Mouse (Mus musculus) CH12.LX (cell line): ENCODE measurements at regions not wholly inside any gene's neighbourhood (a gene's known extent, or its start where the extent isn't known, plus 50 kb on each side); places are given as distances from the start of the nearest gene placed in this dataset.

Experiments
- DNase-seq: peaks from one replicate; pipeline ENCODE4 v3.0.0-alpha.2; 2013; ENCODE audit errors: extremely low read depth
- H3K27ac ChIP-seq: 2 replicates; pipeline ENCODE4 v1.5.1; 2012; ENCODE audit warnings: low read depth, mild to moderate bottlenecking, control low read depth, moderate library complexity; ENCODE audit not compliant: insufficient read depth
- H3K27me3 ChIP-seq: replicated peaks from 2 replicates; pipeline ENCODE3; 2012; ENCODE audit warnings: inconsistent platforms
- H3K36me3 ChIP-seq, 2 experiments: replicated peaks in 1 of 2; 2 replicates each; pipeline versions ENCODE3 to v1.6.1; 2012; ENCODE audit warnings: inconsistent platforms in 1 of 2, low read length in 1 of 2, mild to moderate bottlenecking in 1 of 2, mixed read lengths in 1 of 2, moderate library complexity in 1 of 2; ENCODE audit not compliant: control insufficient read depth in 1 of 2, insufficient read depth in 1 of 2
- H3K4me1 ChIP-seq, 2 experiments: 2 replicates each; pipeline ENCODE4 v1.6.1; 2012; ENCODE audit warnings: inconsistent platforms in 1 of 2, moderate library complexity in 1 of 2; ENCODE audit not compliant: insufficient read depth in 2 of 2, control insufficient read depth in 1 of 2
- H3K4me2 ChIP-seq: 2 replicates; pipeline ENCODE4 v1.6.1; 2012; ENCODE audit warnings: low read depth, mild to moderate bottlenecking, control low read depth; ENCODE audit not compliant: poor library complexity, insufficient read depth, severe bottlenecking
- H3K4me3 ChIP-seq, 3 experiments: fragments of 150-350 bp in 1 of 3; sonication (generic) in 1 of 3; replicated peaks in 1 of 3; 2 replicates each; pipeline versions ENCODE3 to v1.5.1; 2011 to 2012; ENCODE audit warnings: low read depth in 2 of 3, low read length in 2 of 3, mild to moderate bottlenecking in 2 of 3, moderate library complexity in 2 of 3, control low read depth in 1 of 3, improper control_type of control experiment in 1 of 3, inconsistent platforms in 1 of 3, mixed read lengths in 1 of 3; ENCODE audit not compliant: poor library complexity in 1 of 3
- H3K79me2 ChIP-seq: replicated peaks from 2 replicates; pipeline ENCODE4 v1.6.1; 2012; ENCODE audit warnings: mild to moderate bottlenecking, moderate library complexity; ENCODE audit not compliant: control insufficient read depth, poor library complexity, insufficient read depth, severe bottlenecking; ENCODE audit errors: extremely low read depth
- H3K9ac ChIP-seq: 2 replicates; pipeline ENCODE4 v1.6.1; 2012; ENCODE audit warnings: low read depth, mild to moderate bottlenecking, control low read depth, moderate library complexity; ENCODE audit not compliant: insufficient read depth
- H3K9me3 ChIP-seq: replicated peaks from 2 replicates; pipeline ENCODE3; 2012; ENCODE audit warnings: low read length, inconsistent platforms, mixed read lengths
- BHLHE40 ChIP-seq: IDR thresholded peaks from 2 replicates; pipeline ENCODE4 v1.6.1; 2011; ENCODE audit warnings: mild to moderate bottlenecking, low read depth, low read length, improper control_type of control experiment
- CHD1 ChIP-seq: IDR thresholded peaks from 2 replicates; pipeline ENCODE4 v1.6.1; 2012; ENCODE audit warnings: low read depth, low read length, improper control_type of control experiment, inconsistent platforms
- CTCF ChIP-seq, 2 experiments: IDR thresholded peaks in 1 of 2; conservative IDR thresholded peaks in 1 of 2; 2 replicates each; pipeline ENCODE4 v1.5.1; 2011 to 2012; ENCODE audit warnings: low read depth in 2 of 2, low read length in 2 of 2, improper control_type of control experiment in 1 of 2, inconsistent platforms in 1 of 2, mild to moderate bottlenecking in 1 of 2, moderate library complexity in 1 of 2
- E2F4 ChIP-seq: IDR thresholded peaks from 2 replicates; pipeline ENCODE4 v1.6.1; 2011; ENCODE audit warnings: low read depth, low read length, improper control_type of control experiment; ENCODE audit not compliant: insufficient replicate concordance
- EP300 ChIP-seq: IDR thresholded peaks from 2 replicates; pipeline ENCODE4 v1.6.1; 2011; ENCODE audit warnings: low read length, improper control_type of control experiment
- ETS1 ChIP-seq: conservative IDR thresholded peaks from 2 replicates; pipeline ENCODE4 v1.6.1; 2012; ENCODE audit warnings: low read depth, mild to moderate bottlenecking, inconsistent platforms, low read length, improper control_type of control experiment, moderate library complexity
- HCFC1 ChIP-seq: IDR thresholded peaks from 2 replicates; pipeline ENCODE4 v1.6.1; 2012; ENCODE audit warnings: low read depth, mild to moderate bottlenecking, inconsistent platforms, low read length, improper control_type of control experiment
- JUN ChIP-seq: IDR thresholded peaks from 2 replicates; pipeline ENCODE4 v1.6.1; 2011; ENCODE audit warnings: low read depth, mild to moderate bottlenecking, low read length, improper control_type of control experiment, moderate library complexity; ENCODE audit not compliant: insufficient read depth
- JUND ChIP-seq: conservative IDR thresholded peaks from 2 replicates; pipeline ENCODE4 v1.6.1; 2011; ENCODE audit warnings: low read depth, low read length, improper control_type of control experiment
- KAT2A ChIP-seq: IDR thresholded peaks from 2 replicates; pipeline ENCODE4 v1.6.1; 2012; ENCODE audit warnings: low read length, improper control_type of control experiment, inconsistent platforms; ENCODE audit not compliant: insufficient replicate concordance
- MAFK ChIP-seq: IDR thresholded peaks from 2 replicates; pipeline ENCODE4 v1.6.1; 2011; ENCODE audit warnings: low read length, improper control_type of control experiment; ENCODE audit not compliant: insufficient replicate concordance
- MAX ChIP-seq: IDR thresholded peaks from 2 replicates; pipeline ENCODE4 v1.6.1; 2011; ENCODE audit warnings: low read length, improper control_type of control experiment
- MAZ ChIP-seq: IDR thresholded peaks from 2 replicates; pipeline ENCODE4 v1.6.1; 2012; ENCODE audit warnings: low read depth, mild to moderate bottlenecking, inconsistent platforms, low read length, improper control_type of control experiment, moderate library complexity
- MXI1 ChIP-seq: IDR thresholded peaks from 2 replicates; pipeline ENCODE4 v1.6.1; 2011; ENCODE audit warnings: mild to moderate bottlenecking, low read depth, low read length, improper control_type of control experiment
- MYC ChIP-seq: IDR thresholded peaks from 2 replicates; pipeline ENCODE4 v1.6.1; 2011; ENCODE audit warnings: low read depth, mild to moderate bottlenecking, improper control_type of control experiment, low read length
- SMC3 ChIP-seq: IDR thresholded peaks from 2 replicates; pipeline ENCODE4 v1.6.1; 2011; ENCODE audit warnings: low read depth, low read length, improper control_type of control experiment
- TBP ChIP-seq: conservative IDR thresholded peaks from 2 replicates; pipeline ENCODE4 v1.6.1; 2011; ENCODE audit warnings: low read depth, low read length, improper control_type of control experiment
- TCF12 ChIP-seq: IDR thresholded peaks from 2 replicates; pipeline ENCODE4 v1.6.1; 2014; ENCODE audit warnings: low read depth, mild to moderate bottlenecking, inconsistent platforms, low read length, improper control_type of control experiment
- USF1 ChIP-seq: IDR thresholded peaks from 2 replicates; pipeline ENCODE4 v1.6.1; 2014; ENCODE audit warnings: low read depth, mild to moderate bottlenecking, inconsistent platforms, low read length, improper control_type of control experiment
- ZC3H11A ChIP-seq: IDR thresholded peaks from 2 replicates; pipeline ENCODE4 v1.6.1; 2012; ENCODE audit warnings: low read depth, mild to moderate bottlenecking, inconsistent platforms, low read length, improper control_type of control experiment
- ZKSCAN1 ChIP-seq: IDR thresholded peaks from 2 replicates; pipeline ENCODE4 v1.6.1; 2012; ENCODE audit warnings: low read depth, inconsistent platforms, low read length, improper control_type of control experiment, borderline replicate concordance
- ZMIZ1 ChIP-seq: IDR thresholded peaks from 2 replicates; pipeline ENCODE4 v1.6.1; 2012; ENCODE audit warnings: low read depth, mild to moderate bottlenecking, inconsistent platforms, low read length, improper control_type of control experiment
- dilution Hi-C: fragments of 300-500 bp; cut with MboI; formaldehyde crosslinking; loops from 2 replicates; pipeline ENCODE4 v1.14.3; 2020; ENCODE audit warnings: low sequenced_read_pairs; ENCODE audit not compliant: extremely low pct_unique_long_range_greater_than_20kb, extremely low pct_ligation_motif_present
- in situ Hi-C: fragments of 300-500 bp; cut with MboI; formaldehyde crosslinking; loops from 3 replicates; pipeline ENCODE4 v1.14.3; 2019; ENCODE audit warnings: low sequenced_read_pairs, low pct_ligation_motif_present, low pct_unique_long_range_greater_than_20kb, mixed read lengths

DNA sequence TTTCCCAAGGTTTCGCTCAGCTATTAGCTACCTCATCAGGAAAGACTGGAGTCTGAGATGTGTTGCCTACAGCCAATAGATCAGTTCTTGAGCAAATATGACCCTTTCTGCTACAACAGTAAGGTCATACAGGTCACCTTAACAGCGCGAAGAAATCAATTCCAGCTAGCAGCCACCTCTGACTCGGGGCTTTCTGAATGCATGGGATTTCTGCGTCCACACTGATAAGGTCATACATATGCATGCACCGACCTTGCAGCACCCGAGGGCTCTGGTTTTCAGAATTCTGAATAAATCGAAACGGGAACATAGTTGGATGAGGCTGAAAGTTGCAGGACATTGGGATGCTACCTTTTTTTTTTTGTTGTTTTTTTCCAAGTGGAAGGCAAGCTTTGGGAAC, 121.6 kb upstream of the 4930583I09Rik start:
- H3K4me1 ChIP-seq, result no peaks in the 10 kb centered on the region
- H3K9me3 ChIP-seq, result no peaks in the 10 kb centered on the region
- in situ Hi-C loops (no loop called here), dilution Hi-C loops (no loop called here)
- no peaks in the 10 kb centered on the region for H3K36me3 ChIP-seq
- no peak overlapping the region for H3K27ac ChIP-seq
- DNase-seq, result no peak
- H3K79me2 ChIP-seq, result no peaks in the 10 kb centered on the region
- H3K27me3 ChIP-seq, result no peaks in the 10 kb centered on the region
- no peak overlapping the region for H3K4me2 ChIP-seq
- no peak for TF ChIP-seq CHD1
- TF ChIP-seq TBP, result no peak
- no peak overlapping the region for H3K9ac ChIP-seq
- no peak overlapping the region for H3K4me3 ChIP-seq

DNA sequence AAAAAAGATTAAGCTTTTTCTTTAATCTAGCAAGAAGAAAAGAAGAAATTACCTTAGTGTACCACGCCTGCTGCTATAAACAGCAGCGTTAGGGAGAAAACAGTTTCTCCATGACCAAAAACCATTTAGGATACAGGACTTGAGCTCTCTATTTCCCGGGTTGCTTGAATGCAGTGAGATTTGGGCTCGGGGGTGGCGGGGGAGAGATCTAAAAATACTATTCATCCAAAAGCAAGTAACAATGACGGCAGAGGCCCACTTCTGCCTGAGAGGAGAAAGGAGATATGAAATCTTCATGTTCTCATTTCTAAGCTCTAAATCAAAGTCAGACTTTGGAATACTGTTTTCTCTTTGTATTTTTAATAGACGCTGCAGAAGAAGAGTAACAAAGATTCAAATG, 120.6 kb upstream of the 4930583I09Rik start:
- in situ Hi-C loops, result no loop called here

DNA sequence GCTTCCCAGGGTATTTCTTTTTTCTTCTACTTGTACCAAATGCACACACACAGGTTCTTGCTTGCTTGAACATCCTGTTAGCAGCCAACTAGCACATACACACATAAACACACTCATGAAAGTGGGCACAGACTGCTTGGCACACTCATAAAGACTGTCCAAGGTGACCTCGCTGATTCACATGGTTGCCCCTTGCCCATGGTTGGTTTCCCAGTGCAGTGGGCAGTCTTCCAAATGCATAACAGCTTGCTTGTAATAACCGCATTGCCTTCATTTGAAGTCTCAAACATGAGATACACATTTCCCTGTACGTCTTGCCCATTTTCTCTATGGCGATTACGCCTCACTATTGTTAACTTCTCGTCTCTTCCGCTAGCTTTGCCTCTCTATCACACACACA, 117.4 kb upstream of the 4930583I09Rik start:
- H3K36me3 ChIP-seq, result no peaks in the 10 kb centered on the region
- no peaks in the 10 kb centered on the region for H3K27me3 ChIP-seq
- H3K9ac ChIP-seq, result no peak overlapping the region
- no peaks in the 10 kb centered on the region for H3K9me3 ChIP-seq
- no peaks in the 10 kb centered on the region for H3K4me1 ChIP-seq
- H3K4me2 ChIP-seq, result no peak overlapping the region
- H3K79me2 ChIP-seq, result no peaks in the 10 kb centered on the region
- H3K27ac ChIP-seq, result no peak overlapping the region
- in situ Hi-C loops, result no loop called here
- no peak for TF ChIP-seq E2F4
- no peak for TF ChIP-seq KAT2A
- no peak for TF ChIP-seq HCFC1
- TF ChIP-seq CHD1, result no peak
- no peak for TF ChIP-seq JUND
- TF ChIP-seq EP300, result no peak
- no peak for TF ChIP-seq SMC3
- no peak for TF ChIP-seq TCF12
- TF ChIP-seq USF1, result no peak
- no peak for TF ChIP-seq ZMIZ1
- no peak for TF ChIP-seq ETS1
- TF ChIP-seq MYC, result no peak
- no peak for TF ChIP-seq MAX
- TF ChIP-seq BHLHE40, result no peak
- no peak for TF ChIP-seq ZKSCAN1
- TF ChIP-seq MAZ, result no peak
- TF ChIP-seq MXI1, result no peak
- no peak for TF ChIP-seq JUN
- dilution Hi-C loops, result no loop called here
- H3K4me3 ChIP-seq, result no peak overlapping the region
- DNase-seq, result no peak

More for the DNA sequence above, 120.6 kb upstream of the 4930583I09Rik start:
- TF ChIP-seq MAFK (no peak), MAZ (no peak), BHLHE40 (no peak), ZC3H11A (no peak), CTCF (conservative IDR thresholded peaks at IDR 0.05 in 1 of 2, IDR thresholded peaks at IDR 0.05 in 1 of 2; ENCODE audit: low read depth in 2 of 2, low read length in 2 of 2) (no peak), MYC (no peak), TBP (no peak)
- no peak for DNase-seq
- Histone ChIP-seq H3K4me1 (no peaks in the 10 kb centered on the region), H3K9me3 (no peaks in the 10 kb centered on the region), H3K27ac (no peak overlapping the region), H3K36me3 (no peaks in the 10 kb centered on the region), H3K9ac (no peak overlapping the region), H3K4me3 (no peak overlapping the region), H3K4me2 (no peak overlapping the region), H3K79me2 (no peaks in the 10 kb centered on the region), H3K27me3 (no peaks in the 10 kb centered on the region)
- dilution Hi-C loops, result no loop called here
